Mouse (Mus musculus) cerebellum, postnatal 10 days (tissue): ENCODE data around the gene Ttc7b.

ENCODE experiments used
- DNase-seq, 2 experiments: peaks; one replicate each; pipeline ENCODE4 v3.0.0; 2021; ENCODE audit warnings: mixed read lengths in 2 of 2

Gene Ttc7b

GRCm38 (mm10) chr12:100325618-100326017 is 195.0 kb downstream of the Ttc7b start:
- DNase-seq = peak; percentile 83 to 87

DNA sequence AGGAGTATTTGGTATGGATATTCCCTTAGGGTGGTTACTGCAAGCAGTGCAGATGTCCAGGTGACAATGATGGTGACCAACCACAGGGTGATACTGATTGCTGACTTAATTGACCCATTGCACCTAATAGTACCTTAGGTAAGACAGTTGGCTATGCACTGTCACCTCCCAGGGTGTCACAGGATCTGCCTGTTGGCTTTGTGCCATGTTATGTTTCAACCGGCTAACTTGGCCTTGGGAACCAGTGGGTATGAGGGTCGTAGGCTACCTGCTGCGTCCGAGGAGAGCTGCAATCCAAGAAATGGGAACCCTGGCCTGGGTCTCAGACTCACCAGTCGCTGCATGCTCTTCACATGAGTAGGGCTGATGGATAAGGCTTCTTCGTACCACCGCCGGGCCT is 195.4 kb downstream of the Ttc7b start:
- DNase-seq = peak in 1 of 2 experiments; percentile 34

GRCm38 (mm10) chr12:100323641-100324040 is 197.0 kb downstream of the Ttc7b start:
- DNase-seq = no peak

- no peak for DNase-seq
Observed at GRCm38 (mm10) chr12:100322225-100322624, 198.4 kb downstream of the Ttc7b start.

GRCm38 (mm10) chr12:100321545-100321944 is 199.1 kb downstream of the Ttc7b start:
- no peak for DNase-seq

DNA sequence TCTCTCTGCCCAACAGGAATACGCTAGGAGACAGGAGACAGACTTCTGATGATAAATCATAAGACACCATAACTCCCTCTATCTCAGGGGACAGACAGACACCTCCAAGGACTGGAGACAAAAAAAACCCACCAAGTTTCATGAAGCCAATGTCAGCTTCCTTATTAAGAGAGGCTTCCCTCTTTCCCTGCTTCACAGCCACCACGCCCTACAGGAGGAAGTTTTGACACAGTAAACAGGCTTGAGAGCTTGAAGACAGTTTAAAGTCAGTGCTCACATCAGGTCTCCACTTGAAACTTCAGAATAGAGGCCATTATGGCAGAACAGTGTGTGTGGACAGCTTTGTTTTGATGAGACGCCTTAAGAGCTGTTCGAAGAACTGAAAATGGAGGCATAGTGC is 200.9 kb downstream of the Ttc7b start:
- DNase-seq = no peak

DNA sequence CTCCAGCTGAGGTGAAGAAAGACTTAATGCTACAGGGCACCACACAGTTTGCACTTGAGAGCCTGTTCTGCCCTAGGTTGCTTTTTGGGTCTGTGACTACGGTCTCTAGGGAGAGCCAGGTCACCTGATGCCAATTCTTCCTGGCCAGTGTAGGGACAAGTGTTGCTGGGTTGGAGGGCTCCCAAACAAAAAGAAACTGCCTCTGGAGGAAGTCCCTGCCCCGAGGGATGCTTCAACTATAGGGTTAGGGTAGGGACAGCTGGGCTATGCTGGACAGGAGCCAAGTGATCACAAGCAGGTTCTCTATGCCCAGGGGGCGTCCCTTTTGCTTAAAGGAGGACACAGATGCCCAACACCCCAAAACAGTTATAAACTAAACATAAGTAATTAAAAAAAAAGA is 202.7 kb downstream of the Ttc7b start:
- peak; percentile 50 to 62 for DNase-seq

DNA sequence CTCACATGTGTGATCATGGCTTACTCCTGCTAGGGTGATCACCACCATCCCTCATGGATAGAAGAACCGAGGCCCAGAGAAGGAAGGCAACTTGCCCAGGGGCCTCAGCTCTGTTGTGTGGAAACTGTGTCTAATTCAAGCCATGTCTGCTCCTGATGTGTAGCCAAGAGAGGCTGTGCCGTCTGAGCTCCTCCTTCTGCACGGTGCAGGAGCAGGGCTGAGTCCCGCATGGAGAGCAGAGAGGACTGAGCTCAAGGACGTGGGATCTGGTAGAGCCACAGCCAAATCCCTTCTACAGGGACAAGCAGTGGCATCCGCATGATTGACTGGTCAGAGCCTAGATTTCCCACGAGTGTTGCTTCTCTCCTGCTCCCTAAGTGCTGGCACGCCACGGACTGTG is 204.5 kb downstream of the Ttc7b start:
- DNase-seq = peak; percentile 66 to 70

DNA sequence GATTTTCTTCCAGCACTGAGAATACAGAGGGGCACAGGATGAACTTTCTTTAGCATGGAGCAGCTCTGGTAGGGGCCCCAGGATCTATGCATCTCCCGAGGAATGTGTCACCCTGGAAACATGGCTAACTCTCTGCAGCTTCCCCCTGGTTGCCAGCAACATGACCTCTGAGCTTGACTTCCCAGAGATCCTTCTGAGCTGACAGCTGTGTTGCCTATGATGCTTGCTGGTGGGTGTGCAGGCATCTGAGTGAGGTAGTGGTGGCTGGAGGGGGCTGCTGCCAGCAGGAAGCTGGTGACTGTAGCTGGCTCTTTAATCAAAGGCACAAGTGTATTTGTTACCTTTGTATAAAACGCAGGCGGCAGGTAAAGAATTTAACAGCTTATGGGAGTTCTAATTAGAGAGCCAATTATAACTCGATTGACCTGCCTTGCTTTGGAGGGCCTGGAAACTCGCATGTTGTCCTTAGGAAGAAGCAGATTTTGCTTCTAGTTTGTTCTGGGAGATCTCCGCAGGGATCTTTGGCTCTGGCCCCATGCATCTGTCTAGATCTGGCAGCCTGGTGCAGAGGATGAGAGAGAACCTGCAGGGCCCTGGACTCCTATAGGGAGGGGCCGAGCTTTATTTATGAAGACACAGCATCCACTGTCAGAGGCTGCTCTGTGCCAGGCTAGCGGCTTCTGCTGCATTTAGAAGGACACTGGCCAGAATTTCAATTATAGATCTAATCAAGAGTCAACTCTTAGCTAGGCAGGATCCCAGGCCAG is 205.3 kb downstream of the Ttc7b start:
- peak; percentile 79 to 90 for DNase-seq

DNA sequence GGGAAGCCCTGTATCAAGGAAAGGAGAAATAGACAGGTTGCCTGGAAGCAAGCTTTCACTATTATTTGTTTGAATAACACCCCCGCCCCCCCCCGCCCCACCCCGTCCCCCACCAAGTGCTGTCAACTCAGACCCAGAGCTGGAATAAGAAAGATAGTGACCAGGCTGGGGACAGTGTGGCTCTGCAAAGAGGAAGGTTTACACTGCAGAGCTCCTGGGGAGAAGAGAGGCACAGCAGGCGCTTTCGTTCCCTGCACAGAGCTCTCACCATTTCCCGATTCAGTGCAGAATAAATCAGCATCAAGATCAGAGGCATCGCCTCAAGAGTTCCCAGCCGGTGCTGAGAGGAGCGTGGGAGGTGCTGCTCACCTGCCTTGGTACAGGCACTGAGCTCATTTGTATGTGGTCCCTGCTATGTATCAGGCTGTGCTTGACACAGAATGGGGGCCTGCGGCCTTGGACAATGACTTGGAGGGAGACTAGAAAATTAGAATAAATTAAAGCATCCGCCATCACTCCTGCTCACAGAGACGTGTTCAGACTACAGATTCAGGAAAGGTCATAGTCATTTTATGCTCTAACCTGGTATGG is 206.7 kb downstream of the Ttc7b start:
- DNase-seq = no peak

DNA sequence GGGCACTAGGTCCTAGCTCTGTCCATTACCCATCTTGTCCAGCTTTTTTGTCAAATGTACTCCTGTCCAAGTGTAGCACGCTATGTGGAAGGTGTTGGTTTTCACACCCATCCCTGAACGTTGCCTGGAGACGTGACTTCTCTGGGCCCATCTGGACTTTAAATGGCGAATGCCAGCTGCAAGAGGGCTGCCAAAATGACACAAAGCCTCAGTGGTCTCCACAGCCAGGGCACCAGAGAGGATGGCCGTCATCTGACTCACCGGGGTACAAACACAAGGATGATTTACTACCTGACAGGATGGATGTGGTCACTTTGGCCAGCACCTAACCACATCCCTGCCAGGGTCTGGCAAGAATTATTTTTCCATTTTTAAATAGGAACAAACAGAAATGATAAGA is 207.4 kb downstream of the Ttc7b start:
- DNase-seq = peak; percentile 53 to 66

DNA sequence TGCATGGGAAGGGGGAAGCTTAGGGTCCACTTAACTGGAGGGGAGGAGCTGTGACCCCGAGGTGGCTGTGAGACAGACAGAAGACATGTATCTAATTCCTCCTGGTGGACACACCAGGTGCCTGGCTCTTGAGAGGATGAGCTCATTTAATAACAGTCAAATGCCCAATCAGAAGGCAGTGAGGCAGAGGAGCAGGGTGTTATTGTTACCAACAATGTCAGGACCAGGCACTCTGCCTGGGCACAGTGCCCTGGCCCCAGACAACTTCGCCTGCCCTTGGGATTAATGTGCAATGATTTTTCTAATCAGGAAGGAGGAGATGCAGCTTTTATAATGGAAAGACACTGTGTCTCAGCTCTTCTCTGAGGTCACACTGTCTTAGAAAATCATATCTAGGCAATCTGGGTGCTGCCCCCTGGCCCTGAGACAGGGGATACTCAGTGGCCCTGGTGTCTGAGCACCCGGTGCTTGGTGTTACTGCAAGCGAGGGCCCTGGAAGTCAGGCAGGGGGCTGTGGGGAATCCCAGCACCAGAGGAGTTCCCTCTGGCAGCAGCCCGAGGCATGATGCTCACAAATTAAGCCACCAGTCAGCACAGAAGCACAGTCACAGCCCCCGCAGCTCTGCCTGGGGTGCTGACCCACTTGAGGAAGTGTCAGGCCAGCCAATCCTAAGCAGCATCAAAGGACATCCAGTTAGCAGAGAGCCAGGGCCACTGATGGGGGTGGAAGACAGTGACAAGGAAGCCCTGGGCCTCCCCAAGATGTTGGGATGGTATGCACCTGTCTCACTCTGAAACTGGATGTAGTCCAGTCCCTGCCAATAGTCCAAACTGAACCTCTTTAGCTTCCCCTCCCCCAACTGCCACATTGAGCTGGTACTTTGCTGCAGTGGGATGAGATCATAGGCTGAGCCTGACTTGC is 209.9 kb downstream of the Ttc7b start:
- DNase-seq = peak; percentile 61 to 75

DNA sequence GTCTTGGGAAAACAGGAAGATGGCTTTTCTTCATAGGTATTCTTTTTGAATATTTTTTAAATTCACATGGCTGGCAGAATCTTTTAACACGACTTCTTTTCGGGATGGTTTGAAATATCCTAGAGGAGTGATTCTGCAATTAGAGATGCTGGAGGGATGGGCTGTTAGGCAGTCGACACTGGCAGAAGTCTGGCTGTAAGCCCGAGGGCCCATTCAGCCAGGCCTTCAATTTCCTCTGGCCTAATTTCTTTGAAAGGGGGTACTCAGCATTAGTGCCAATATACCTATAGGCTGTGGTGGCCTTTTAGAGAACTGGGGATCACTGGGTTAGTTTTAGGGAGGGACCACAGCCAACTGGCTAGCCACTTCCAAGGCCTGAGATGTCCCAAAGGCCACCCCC is 211.4 kb downstream of the Ttc7b start:
- DNase-seq = peak; percentile 55 to 65

DNA sequence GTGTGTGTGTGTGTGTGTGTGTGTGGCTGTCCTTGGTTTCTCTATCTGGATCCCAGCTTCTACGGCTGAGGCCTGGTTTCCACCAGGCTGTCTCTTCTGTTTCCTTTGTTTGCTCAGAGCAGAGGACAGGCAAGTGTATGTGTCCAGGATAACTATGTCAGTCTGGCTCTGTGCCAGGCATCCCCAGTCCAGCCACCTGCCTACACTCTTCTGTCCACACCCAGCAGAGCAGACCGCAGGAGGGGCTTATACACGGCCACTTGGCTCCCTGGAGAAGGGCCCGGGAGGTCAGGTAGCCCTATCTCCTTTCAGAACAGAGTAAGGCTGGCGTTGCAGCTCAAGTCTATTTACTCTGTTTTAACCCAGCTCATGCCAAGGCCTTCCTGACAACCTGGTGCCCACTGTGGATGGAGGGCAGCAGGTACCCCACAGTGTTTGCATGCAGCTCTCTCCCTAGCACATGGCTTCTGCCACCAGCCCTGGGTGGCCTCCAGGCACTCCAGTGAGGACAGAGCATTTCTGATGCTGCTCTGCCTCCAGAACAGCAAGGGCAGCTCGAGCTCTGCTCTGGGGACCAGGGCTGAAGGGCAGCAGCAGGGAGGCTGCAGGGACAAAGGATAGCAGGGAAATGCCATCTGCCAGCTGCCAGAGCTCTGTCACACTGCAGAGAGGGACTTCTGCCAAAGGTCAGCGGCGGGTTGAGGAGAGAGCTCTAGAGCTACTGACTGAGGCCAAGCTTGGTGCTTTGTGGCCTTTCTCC is 212.9 kb downstream of the Ttc7b start:
- DNase-seq = peak; percentile 82 to 88

GRCm38 (mm10) chr12:100306336-100306735 is 214.3 kb downstream of the Ttc7b start:
- DNase-seq = no peak

DNA sequence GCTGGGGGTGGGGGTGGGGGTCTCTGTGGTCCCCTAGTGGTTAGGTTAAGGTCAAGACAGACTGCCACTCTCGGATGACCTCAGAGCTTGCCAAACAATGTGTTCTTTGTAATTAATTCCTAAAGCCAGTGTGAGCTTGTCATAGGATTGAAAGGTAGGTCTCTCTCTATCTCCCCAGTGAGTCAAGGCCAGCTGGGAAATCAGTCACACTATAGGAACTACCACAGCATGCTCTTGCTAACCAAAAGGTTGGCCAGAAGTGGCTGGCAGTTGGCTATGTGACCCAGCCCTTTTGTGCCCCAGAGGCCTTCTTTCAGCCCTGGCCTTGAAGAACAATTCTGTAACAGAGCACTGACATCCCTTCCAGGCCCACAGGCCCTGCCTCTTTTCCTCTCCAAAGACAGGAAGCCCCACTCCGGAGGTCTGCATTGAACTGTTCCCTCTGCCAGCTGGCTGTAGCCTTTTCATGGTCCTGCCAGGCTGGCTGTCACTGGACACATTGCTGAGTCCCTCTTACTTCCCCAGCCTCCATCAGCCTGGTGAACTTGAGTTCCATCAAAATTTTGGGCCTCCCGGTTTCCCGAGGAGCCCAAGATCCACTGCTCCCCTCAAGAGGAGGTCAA is 215.5 kb downstream of the Ttc7b start:
- peak; percentile 69 to 81 for DNase-seq

GRCm38 (mm10) chr12:100304280-100304679 is 216.3 kb downstream of the Ttc7b start:
- peak; percentile 45 to 52 for DNase-seq

DNA sequence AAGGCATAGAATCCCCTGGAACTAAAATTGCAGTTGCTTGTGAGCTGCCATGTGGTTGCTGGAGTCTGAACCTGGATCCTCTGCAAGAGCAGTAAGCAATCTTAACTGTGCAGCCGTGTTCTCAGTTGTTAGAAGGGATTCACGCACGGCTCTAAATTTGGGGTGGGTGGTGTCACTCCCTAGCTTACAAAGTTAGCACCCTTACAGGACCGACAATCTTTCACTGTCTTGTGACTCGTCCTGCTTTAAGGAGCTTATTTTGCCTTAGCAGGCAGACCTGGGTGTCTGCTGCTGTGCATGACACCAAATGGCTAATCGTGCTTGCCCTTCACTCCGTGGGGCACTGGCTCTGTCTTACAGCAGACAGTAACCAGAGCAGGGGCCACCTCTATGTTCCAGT is 217.5 kb downstream of the Ttc7b start:
- no peak for DNase-seq

DNA sequence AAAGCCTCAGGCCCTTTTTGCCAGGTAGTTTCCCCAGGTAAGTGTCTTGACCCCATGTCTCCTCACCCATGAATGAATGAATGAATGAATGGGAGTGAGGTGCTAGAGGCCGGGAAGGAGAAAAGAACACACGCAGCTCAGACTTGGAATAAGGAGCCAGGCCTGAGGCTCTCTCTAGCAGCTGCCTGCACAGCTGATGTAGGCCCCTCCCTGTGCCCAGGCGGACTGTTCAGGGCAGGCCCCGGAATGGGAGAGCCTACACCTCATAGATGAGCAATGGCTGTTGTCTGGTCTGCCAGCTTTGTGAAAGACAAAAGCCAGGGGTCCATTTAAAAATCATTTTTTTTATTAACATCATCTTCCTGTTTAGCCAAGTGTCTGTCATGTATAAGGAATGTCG is 220.2 kb downstream of the Ttc7b start:
- DNase-seq = no peak

GRCm38 (mm10) chr12:100299322-100299726 is 221.3 kb downstream of the Ttc7b start:
- DNase-seq = no peak

- DNase-seq = no peak
Observed at GRCm38 (mm10) chr12:100298788-100299187, 221.8 kb downstream of the Ttc7b start.

DNA sequence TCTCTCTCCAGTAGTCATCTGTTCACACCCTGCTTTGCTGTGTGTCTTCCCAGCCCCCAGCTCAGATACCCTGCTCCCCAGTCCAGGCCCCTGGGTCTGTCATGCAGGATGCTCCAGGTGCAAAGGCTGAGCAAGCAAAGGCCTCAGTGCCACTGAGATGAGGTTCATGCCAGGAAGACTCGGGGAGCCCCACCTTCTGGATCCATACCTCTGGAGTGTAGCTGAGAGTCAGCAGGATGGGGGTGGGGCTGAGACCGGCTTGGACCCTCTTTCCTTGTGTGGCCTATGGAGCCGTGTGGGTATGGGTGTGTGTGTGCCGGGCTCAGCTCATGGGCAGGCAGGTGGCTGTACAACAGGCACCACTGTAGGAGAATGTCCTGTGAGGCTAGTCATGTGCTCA is 222.7 kb downstream of the Ttc7b start:
- DNase-seq = no peak
